Mouse (Mus musculus): ENCODE data around the gene Bcor. TPM values are rescaled to one million over a fixed set of nuclear protein-coding genes. Genes with fewer than 3 reads are reported as not detected.

Gene Bcor
- polyA plus RNA-seq, 1 experiment, result 15.8 TPM

DNA sequence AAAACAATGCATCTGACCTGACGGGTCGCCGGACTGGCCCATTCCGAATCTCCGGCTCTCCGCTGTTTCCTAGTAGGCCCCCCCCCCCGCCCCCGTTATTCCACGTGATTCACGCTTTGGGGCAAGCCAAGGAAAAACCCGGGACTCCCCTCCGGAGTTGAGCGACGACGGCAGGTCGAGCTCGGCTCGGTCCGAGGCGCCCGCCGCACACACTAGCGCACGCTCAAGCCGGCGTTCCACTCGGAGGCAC is 81.2 kb downstream of the Bcor start:
- Histone ChIP-seq H3K9me3 (replicated peaks; ENCODE audit: control insufficient read depth, insufficient read depth, low read length, poor library complexity, severe bottlenecking) (no peaks in the 10 kb centered on the region), H3K36me3 (ENCODE audit: control insufficient read depth, insufficient read depth, low read length, poor library complexity, severe bottlenecking) (no peaks in the 10 kb centered on the region), H3K4me1 (ENCODE audit: control insufficient read depth, insufficient read depth, low read length) (no peaks in the 10 kb centered on the region), H3K27ac (ENCODE audit: insufficient read depth, low read length) (no peak overlapping the region), H3K27me3 (ENCODE audit: control insufficient read depth, insufficient read depth, low read length, poor library complexity, severe bottlenecking) (peaks cover 21% of the 10 kb centered on the region), H3K9ac (ENCODE audit: low read depth, poor library complexity, severe bottlenecking) (peak overlapping the region; percentile 89; the same call in 1 of the 2 replicates), H3K4me3 (ENCODE audit: low read depth, low read length) (peak overlapping the region; percentile 56)
- TF ChIP-seq EP300 (IDR thresholded peaks at IDR 0.05; ENCODE audit: insufficient read depth, low read depth, low read length), result no peak

DNA sequence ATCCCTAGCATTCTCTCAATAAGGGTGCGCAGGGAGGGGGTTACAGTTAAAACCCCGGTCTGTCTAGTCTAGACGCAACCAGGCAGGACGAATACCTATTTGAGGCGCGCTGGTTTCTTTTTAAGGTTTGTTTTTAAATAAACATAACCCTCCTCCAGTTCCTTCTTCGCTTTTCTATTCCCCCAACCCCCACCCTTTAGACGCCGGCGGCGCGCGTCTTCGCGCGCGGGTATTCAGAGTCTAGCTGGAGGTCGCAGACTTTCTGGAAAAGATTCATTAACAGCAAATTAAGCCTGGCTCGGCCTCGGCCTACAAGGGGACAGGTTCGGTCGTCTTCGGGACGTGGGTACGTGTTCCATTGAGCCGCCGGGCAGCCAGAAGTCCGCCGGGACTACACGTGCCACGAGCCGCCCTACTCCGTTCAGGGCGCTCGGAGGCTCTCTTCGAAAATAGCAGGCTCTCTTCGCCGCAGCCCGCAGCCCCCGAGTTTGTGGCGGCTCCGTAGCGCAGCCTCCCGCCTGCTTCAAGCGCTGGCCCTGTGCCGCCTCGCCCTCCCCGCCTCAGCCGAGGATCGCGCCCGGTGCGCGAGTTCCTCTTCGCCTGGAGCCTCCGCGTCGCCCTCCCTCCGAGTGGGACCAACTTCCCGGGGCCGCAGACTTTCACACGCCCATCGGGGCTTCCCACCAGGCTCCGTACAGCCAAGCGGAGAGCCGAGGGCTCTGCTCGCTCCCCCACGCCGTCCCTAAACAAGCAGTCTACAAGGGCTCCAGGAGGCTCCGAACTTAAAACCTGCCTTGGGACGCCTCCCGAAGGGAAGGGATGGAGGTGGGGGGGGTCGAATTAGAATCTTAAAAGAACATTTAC is 81.7 kb downstream of the Bcor start:
- Histone ChIP-seq H3K9me3 (replicated peaks; ENCODE audit: control insufficient read depth, insufficient read depth, low read length, poor library complexity, severe bottlenecking) (no peaks in the 10 kb centered on the region), H3K27ac (ENCODE audit: insufficient read depth, low read length) (no peak overlapping the region), H3K27me3 (ENCODE audit: control insufficient read depth, insufficient read depth, low read length, poor library complexity, severe bottlenecking) (peaks cover 23% of the 10 kb centered on the region), H3K4me3 (ENCODE audit: low read depth, low read length) (peak overlapping the region; percentile 56), H3K36me3 (ENCODE audit: control insufficient read depth, insufficient read depth, low read length, poor library complexity, severe bottlenecking) (no peaks in the 10 kb centered on the region), H3K4me1 (ENCODE audit: control insufficient read depth, insufficient read depth, low read length) (no peaks in the 10 kb centered on the region), H3K9ac (ENCODE audit: low read depth, poor library complexity, severe bottlenecking) (peak overlapping the region; percentile 89; the same call in 1 of the 2 replicates)
- TF ChIP-seq EP300 (IDR thresholded peaks at IDR 0.05; ENCODE audit: insufficient read depth, low read depth, low read length) (no peak), POLR2A (IDR thresholded peaks at IDR 0.05; ENCODE audit: insufficient read depth, low read length) (no peak), CTCF (IDR thresholded peaks at IDR 0.05; ENCODE audit: low read depth, low read length) (no peak)

DNA sequence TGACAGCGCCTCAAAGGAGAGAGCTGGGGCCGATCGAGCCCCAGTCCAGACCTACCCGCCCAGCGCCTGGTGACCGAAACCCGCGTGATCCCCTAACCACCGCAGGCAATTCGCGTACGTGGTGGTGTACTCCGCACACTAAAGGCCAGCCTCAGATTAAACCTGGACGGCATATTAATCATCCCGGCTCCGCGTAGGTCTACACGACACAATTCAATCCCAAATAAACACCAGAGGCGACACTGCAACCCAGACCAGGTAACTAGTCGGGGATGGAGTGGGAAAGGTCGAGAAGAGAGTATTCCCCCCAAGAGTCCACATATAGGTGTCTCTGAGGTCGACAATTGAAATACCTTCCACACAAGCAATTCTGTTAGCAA is 82.6 kb downstream of the Bcor start:
- no peak overlapping the region for H3K27ac ChIP-seq (ENCODE audit: insufficient read depth, low read length)
- H3K9me3 ChIP-seq (replicated peaks; ENCODE audit: control insufficient read depth, insufficient read depth, low read length, poor library complexity, severe bottlenecking), result no peaks in the 10 kb centered on the region
- H3K9ac ChIP-seq (ENCODE audit: low read depth, poor library complexity, severe bottlenecking), result no peak overlapping the region
- peaks cover 19% of the 10 kb centered on the region for H3K27me3 ChIP-seq (ENCODE audit: control insufficient read depth, insufficient read depth, low read length, poor library complexity, severe bottlenecking)
- H3K4me3 ChIP-seq (ENCODE audit: low read depth, low read length), result peak overlapping the region; percentile 63
- TF ChIP-seq CTCF (IDR thresholded peaks at IDR 0.05; ENCODE audit: low read depth, low read length) (no peak), POLR2A (IDR thresholded peaks at IDR 0.05; ENCODE audit: insufficient read depth, low read length) (no peak), EP300 (IDR thresholded peaks at IDR 0.05; ENCODE audit: insufficient read depth, low read depth, low read length) (no peak)
- H3K4me1 ChIP-seq (ENCODE audit: control insufficient read depth, insufficient read depth, low read length), result no peaks in the 10 kb centered on the region
- no peaks in the 10 kb centered on the region for H3K36me3 ChIP-seq (ENCODE audit: control insufficient read depth, insufficient read depth, low read length, poor library complexity, severe bottlenecking)

DNA sequence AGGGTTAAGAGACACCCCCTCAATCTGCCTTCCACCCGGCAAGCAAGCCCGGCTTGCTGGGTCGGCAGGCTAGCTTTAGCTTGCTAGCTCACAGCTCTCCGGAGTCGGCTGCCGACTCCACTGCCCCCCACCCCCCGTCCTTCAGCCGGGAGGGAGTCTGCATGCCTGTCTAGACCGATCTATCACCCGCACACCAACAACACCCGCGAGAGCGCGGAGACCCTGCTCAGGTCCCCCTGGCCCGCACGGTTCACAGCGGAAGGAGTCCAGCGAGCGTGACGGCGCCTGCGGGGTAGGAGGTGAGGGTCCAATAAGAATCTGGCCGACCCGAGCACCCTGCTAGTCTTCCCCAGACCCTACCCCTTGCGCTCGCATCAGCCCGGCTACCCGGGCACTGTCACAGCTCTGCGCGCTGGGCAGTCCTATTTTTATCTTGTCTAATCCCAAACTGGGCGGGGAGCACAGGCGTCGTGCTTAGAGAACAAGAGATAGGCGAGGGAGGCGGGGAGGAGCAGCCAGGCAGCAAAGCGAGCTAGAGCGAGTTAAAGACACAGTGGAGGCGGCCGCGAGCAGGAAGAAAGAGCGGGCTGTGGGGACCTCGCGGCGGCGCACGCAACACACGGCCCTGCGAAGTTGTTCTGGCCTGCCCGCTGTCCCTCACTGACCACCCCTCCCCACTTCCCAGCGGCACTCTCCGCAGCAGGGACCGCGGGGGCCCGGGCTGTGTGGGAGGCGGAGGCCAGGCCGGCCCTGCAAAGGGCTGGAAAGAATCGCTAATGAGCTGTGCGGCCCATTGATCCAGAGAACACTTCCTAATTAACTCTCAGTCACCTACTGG is 83.2 kb downstream of the Bcor start:
- TF ChIP-seq POLR2A (IDR thresholded peaks at IDR 0.05; ENCODE audit: insufficient read depth, low read length) (no peak), CTCF (IDR thresholded peaks at IDR 0.05; ENCODE audit: low read depth, low read length) (no peak), EP300 (IDR thresholded peaks at IDR 0.05; ENCODE audit: insufficient read depth, low read depth, low read length) (no peak)
- peak overlapping the region; percentile 33; the same call in 1 of the 2 replicates for H3K9ac ChIP-seq (ENCODE audit: low read depth, poor library complexity, severe bottlenecking)
- no peaks in the 10 kb centered on the region for H3K9me3 ChIP-seq (replicated peaks; ENCODE audit: control insufficient read depth, insufficient read depth, low read length, poor library complexity, severe bottlenecking)
- H3K27me3 ChIP-seq (ENCODE audit: control insufficient read depth, insufficient read depth, low read length, poor library complexity, severe bottlenecking), result peaks cover 19% of the 10 kb centered on the region
- H3K36me3 ChIP-seq (ENCODE audit: control insufficient read depth, insufficient read depth, low read length, poor library complexity, severe bottlenecking), result no peaks in the 10 kb centered on the region
- no peaks in the 10 kb centered on the region for H3K4me1 ChIP-seq (ENCODE audit: control insufficient read depth, insufficient read depth, low read length)
- no peak overlapping the region for H3K27ac ChIP-seq (ENCODE audit: insufficient read depth, low read length)
- peak overlapping the region; percentile 63 for H3K4me3 ChIP-seq (ENCODE audit: low read depth, low read length)

DNA sequence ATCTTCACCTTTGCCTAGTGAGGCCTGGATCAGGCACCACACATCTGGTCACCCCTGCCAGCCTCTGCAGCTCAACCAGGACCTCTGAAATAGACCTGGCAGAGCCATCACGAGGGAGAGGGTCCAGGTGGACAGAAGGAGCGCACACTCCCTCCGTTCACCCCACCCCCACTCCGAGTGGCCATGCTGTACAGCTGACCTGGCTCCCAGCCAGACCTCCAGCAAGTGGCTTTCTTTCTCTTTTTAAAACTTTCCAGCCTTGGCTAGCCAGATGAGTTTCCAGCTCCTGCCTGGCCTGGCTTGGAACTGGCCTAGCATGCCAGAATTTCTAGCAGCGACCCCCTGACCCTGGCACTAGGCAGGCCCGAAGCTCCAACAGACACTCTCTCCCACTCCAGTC is 87.4 kb downstream of the Bcor start:
- H3K27me3 ChIP-seq (ENCODE audit: control insufficient read depth, insufficient read depth, low read length, poor library complexity, severe bottlenecking), result peaks cover 12% of the 10 kb centered on the region
- H3K27ac ChIP-seq (ENCODE audit: insufficient read depth, low read length), result no peak overlapping the region
- H3K4me3 ChIP-seq (ENCODE audit: low read depth, low read length), result no peak overlapping the region
- TF ChIP-seq EP300 (IDR thresholded peaks at IDR 0.05; ENCODE audit: insufficient read depth, low read depth, low read length) (no peak), CTCF (IDR thresholded peaks at IDR 0.05; ENCODE audit: low read depth, low read length) (no peak), POLR2A (IDR thresholded peaks at IDR 0.05; ENCODE audit: insufficient read depth, low read length) (no peak)
- H3K9ac ChIP-seq (ENCODE audit: low read depth, poor library complexity, severe bottlenecking), result no peak overlapping the region
- H3K36me3 ChIP-seq (ENCODE audit: control insufficient read depth, insufficient read depth, low read length, poor library complexity, severe bottlenecking), result no peaks in the 10 kb centered on the region
- no peaks in the 10 kb centered on the region for H3K9me3 ChIP-seq (replicated peaks; ENCODE audit: control insufficient read depth, insufficient read depth, low read length, poor library complexity, severe bottlenecking)
- peaks cover 3% of the 10 kb centered on the region for H3K4me1 ChIP-seq (ENCODE audit: control insufficient read depth, insufficient read depth, low read length)

All from ES-Bruce4 (cell line).